Mouse (Mus musculus) 416B (cell line): ENCODE results near the gene Cenpu.

Experiments used
- DNase-seq: peaks from one replicate; pipeline ENCODE4 v3.0.0; 2011; ENCODE audit warnings: low read depth

Gene Cenpu

GRCm38 (mm10) chr8:46599314-46599904 is 47.6 kb downstream of the Cenpu start:
- DNase-seq = no peak

- no peak for DNase-seq
Observed at GRCm38 (mm10) chr8:46600959-46601707, 49.3 kb downstream of the Cenpu start.

GRCm38 (mm10) chr8:46603587-46603986 is 51.8 kb downstream of the Cenpu start:
- no peak for DNase-seq

GRCm38 (mm10) chr8:46606930-46607329 is 55.1 kb downstream of the Cenpu start:
- DNase-seq = no peak

GRCm38 (mm10) chr8:46611557-46611956 is 59.7 kb downstream of the Cenpu start:
- DNase-seq = no peak

GRCm38 (mm10) chr8:46612913-46613312 is 61.1 kb downstream of the Cenpu start:
- no peak for DNase-seq

GRCm38 (mm10) chr8:46613377-46613776 is 61.5 kb downstream of the Cenpu start:
- DNase-seq = no peak

- no peak for DNase-seq
Observed at GRCm38 (mm10) chr8:46615936-46616335, 64.1 kb downstream of the Cenpu start.

- peak; percentile 99 for DNase-seq
Observed at GRCm38 (mm10) chr8:46616879-46617689, 65.3 kb downstream of the Cenpu start, which contains the start of the genes Primpol and Casp3. Gene Primpol (minus strand): TSS chr8:46617212. Gene Casp3 (plus strand): TSS chr8:46617291.

GRCm38 (mm10) chr8:46617690-46618620 is 66.1 kb downstream of the Cenpu start:
- peak; percentile 65 for DNase-seq

GRCm38 (mm10) chr8:46618639-46619320 is 67.0 kb downstream of the Cenpu start:
- no peak for DNase-seq

- no peak for DNase-seq
Observed at GRCm38 (mm10) chr8:46622446-46623270, 70.8 kb downstream of the Cenpu start.

- peak; percentile 86 for DNase-seq
Observed at GRCm38 (mm10) chr8:46625166-46625565, 73.3 kb downstream of the Cenpu start.

- no peak for DNase-seq
Observed at GRCm38 (mm10) chr8:46626642-46627041, 74.8 kb downstream of the Cenpu start.

- DNase-seq = no peak
Observed at GRCm38 (mm10) chr8:46627881-46628280, 76.1 kb downstream of the Cenpu start.

- peak; percentile 78 for DNase-seq
Observed at GRCm38 (mm10) chr8:46628645-46629044, 76.8 kb downstream of the Cenpu start.
